Mouse (Mus musculus) erythroblast, adult 5-6 weeks (primary cell): ENCODE results near the gene Hacd2. TPM values are rescaled to one million over a fixed set of nuclear protein-coding genes. Genes with fewer than 3 reads are reported as not detected.

Experiments
- ATAC-seq: replicated peaks from 2 replicates; pipeline ENCODE4 v1.8.0; 2016; ENCODE audit warnings: moderate number of reproducible peaks, mild to moderate bottlenecking, moderate TSS enrichment, inconsistent platforms; ENCODE audit not compliant: poor library complexity, low FRiP score, severe bottlenecking
- total RNA-seq, 2 experiments: library from RNA; stranded (forward) in 1 of 2; stranded (reverse) in 1 of 2; fragments of 150-400 nt in 1 of 2; fragments of 200-764, 138-1000 nt in 1 of 2; gene quantifications; 2 replicates each; pipeline versions ENCODE4 v1.2.3 to v1.2.4; 2015 to 2017; ENCODE audit warnings: low replicate concordance in 2 of 2

The Hacd2 gene
- total RNA-seq, 2 experiments from 2014 or later, result 5.5 to 25.7 TPM

GRCm38 (mm10) chr16:35109156-35109555 lies 86.9 kb downstream of the Hacd2 start:
- no peak for ATAC-seq

GRCm38 (mm10) chr16:35109656-35110291 lies 87.5 kb downstream of the Hacd2 start:
- ATAC-seq, result no peak

- ATAC-seq, result no peak
These were observed 88.3 kb downstream of the Hacd2 start for GRCm38 (mm10) chr16:35110410-35111142.

- no peak for ATAC-seq
These were observed 89.0 kb downstream of the Hacd2 start for GRCm38 (mm10) chr16:35111143-35111620.

GRCm38 (mm10) chr16:35113496-35113895 lies 91.3 kb downstream of the Hacd2 start:
- ATAC-seq, result no peak

- ATAC-seq, result no peak
These were observed 94.2 kb downstream of the Hacd2 start for GRCm38 (mm10) chr16:35116328-35116956.

- no peak for ATAC-seq
These were observed 95.2 kb downstream of the Hacd2 start for GRCm38 (mm10) chr16:35117436-35117835.

- no peak for ATAC-seq
These were observed 98.4 kb downstream of the Hacd2 start for GRCm38 (mm10) chr16:35120603-35121002.

- no peak for ATAC-seq
These were observed 105.0 kb downstream of the Hacd2 start for GRCm38 (mm10) chr16:35127270-35127669.

GRCm38 (mm10) chr16:35130172-35130571 lies 107.9 kb downstream of the Hacd2 start:
- no peak for ATAC-seq

GRCm38 (mm10) chr16:35139416-35139815 lies 117.2 kb downstream of the Hacd2 start:
- no peak for ATAC-seq

GRCm38 (mm10) chr16:35139873-35140619 lies 117.8 kb downstream of the Hacd2 start:
- no peak for ATAC-seq

- no peak for ATAC-seq
These were observed 118.4 kb downstream of the Hacd2 start for GRCm38 (mm10) chr16:35140620-35140975.

- ATAC-seq, result no peak
These were observed 119.6 kb downstream of the Hacd2 start for GRCm38 (mm10) chr16:35141839-35142238.

GRCm38 (mm10) chr16:35146153-35146552 lies 123.9 kb downstream of the Hacd2 start:
- ATAC-seq, result no peak

- no peak for ATAC-seq
These were observed 131.0 kb downstream of the Hacd2 start for GRCm38 (mm10) chr16:35153146-35153755.

- ATAC-seq, result no peak
These were observed 132.0 kb downstream of the Hacd2 start for GRCm38 (mm10) chr16:35154245-35154640.

- ATAC-seq, result no peak
These were observed 132.6 kb downstream of the Hacd2 start, which contains the start of gene Adcy5 for GRCm38 (mm10) chr16:35154641-35155390. Gene Adcy5, plus strand, starts transcription at chr16:35154877.
